Mouse (Mus musculus) adrenal gland, adult 2 months (tissue): Measurements from ENCODE around the gene Hspa1a. TPM values are rescaled to one million over a fixed set of nuclear protein-coding genes. Genes with fewer than 3 reads are reported as not detected.

Experiments
- DNase-seq: peaks from one replicate; pipeline ENCODE4 v3.0.0; 2021
- polyA plus RNA-seq: library from polyadenylated mRNA; depleted of rRNA; stranded (reverse); fragments of >200 nt; gene quantifications from 2 replicates; pipeline ENCODE4 v1.2.3, GENCODE M21; 2012
- total RNA-seq, 2 experiments: library from RNA; stranded (reverse); gene quantifications; 2 replicates each; pipeline ENCODE4 v1.2.3; 2021

The Hspa1a gene
- total and polyA plus RNA-seq, 3 experiments = 16.3 to 253 (median 55.2) TPM

DNA sequence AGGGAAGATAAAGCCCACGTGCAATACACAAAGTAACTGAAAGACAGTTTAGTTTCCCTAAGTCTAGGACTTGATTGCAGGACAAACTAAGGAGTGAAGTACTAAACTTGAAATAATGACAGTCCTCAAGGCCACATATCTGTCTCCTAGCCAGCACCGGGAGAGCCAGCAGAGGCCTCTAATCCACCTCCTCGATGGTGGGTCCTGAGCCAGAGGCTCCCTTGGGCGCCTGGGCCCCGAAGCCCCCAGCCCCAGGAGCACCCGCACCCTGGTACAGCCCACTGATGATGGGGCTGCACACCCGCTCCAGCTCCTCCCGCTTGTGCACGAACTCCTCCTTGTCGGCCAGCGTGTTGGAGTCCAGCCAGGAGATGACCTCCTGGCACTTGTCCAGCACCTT, 2.1 kb downstream of the Hspa1a start, which contains the start of gene Gm20481:
Gene Gm20481 (plus strand): TSS at position 91 of the 400 bp plus-strand sequence.
- DNase-seq = peak; percentile 64

GRCm38 (mm10) chr17:34965627-34966026, 6.3 kb downstream of the Hspa1a start:
- DNase-seq = no peak

- DNase-seq = no peak
These were observed 7.3 kb downstream of the Hspa1a start for GRCm38 (mm10) chr17:34964640-34965049.

- no peak for DNase-seq
These were observed 9.1 kb downstream of the Hspa1a start for GRCm38 (mm10) chr17:34962841-34963240.

GRCm38 (mm10) chr17:34962125-34962524, 9.8 kb downstream of the Hspa1a start:
- no peak for DNase-seq

- DNase-seq = peak; percentile 45
These were observed 11.1 kb downstream of the Hspa1a start for GRCm38 (mm10) chr17:34960702-34961493.

DNA sequence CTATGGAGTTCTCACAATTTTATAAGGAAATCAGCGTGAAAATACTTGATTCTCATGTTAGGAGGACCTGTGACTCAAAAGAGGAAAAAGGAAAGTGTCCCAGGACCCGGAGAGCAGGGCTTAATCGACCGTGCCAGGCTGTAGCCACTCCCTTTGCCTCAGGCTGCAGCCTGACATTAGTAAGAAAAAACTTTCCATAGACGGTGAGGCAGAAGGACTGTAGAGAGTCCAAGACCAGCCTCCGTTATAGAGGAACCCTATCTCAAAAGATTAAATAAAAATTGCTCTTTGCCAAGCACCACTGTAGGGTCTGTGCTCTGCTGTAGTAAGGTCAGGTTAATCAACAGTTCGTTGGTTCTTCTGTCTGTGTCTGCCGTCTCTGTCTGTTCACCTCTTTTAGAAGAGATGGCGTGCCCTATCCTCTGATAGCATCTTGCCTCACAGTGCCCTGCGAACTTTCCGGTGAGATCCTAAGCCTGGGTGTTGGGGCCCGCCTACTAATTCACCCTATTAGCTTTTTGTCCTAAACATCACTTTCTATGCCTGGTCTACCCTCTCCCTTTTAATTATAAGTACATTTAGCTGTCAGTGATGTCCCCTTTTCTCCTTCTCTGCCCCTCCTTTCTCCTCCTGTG, 12.0 kb downstream of the Hspa1a start:
- DNase-seq = peak; percentile 80

DNA sequence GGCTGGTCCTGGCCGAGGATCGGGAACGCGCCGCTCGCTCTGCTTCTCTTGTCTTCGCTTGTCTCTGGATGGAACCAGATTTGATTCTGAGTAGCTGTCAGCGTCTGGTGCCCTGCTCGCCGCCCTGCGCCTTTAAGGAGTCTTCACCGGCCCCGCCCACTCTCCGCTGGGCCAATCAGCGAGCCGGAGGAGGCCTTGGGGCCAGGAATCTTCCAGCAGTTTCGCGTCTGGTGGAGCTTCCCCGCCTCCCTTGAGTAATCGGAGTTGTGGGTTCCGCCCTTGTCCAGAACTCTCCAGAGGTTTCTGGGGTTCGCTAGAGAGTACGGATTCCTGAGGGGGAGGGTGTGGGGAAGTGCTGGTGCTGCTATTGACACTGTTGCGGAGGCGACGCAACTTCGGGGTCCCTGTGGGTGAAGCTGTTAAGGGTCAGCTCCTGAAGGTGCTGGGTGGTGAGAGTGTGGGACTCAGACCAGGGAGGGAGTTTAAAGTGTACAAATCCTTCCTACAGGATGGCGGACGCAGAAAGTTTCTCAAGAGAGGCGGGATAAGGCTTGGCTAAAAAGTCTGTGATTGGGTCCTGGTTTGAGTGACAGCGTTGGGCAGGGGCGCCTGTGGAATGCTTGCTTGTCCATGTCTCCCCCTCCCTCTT, 12.7 kb downstream of the Hspa1a start, which contains the start of gene Hspa1b:
Gene Hspa1b (minus strand): TSS at position 109 of the 649 bp plus-strand sequence.
- peak; percentile 95 for DNase-seq

- DNase-seq = peak; percentile 51
These were observed 13.2 kb downstream of the Hspa1a start for GRCm38 (mm10) chr17:34958734-34959129.

DNA sequence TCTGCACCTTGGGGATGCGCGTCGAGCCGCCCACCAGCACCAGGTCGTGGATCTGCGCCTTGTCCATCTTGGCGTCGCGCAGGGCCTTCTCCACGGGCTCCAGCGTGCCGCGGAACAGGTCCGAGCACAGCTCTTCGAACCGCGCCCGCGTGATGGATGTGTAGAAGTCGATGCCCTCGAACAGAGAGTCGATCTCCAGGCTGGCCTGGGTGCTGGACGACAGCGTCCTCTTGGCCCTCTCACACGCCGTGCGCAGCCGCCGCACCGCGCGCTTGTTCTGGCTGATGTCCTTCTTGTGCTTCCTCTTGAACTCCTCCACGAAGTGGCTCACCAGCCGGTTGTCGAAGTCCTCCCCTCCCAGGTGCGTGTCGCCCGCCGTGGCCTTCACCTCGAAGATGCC, 14.0 kb downstream of the Hspa1a start:
- peak; percentile 37 for DNase-seq

- DNase-seq = peak; percentile 49
These were observed 14.7 kb downstream of the Hspa1a start for GRCm38 (mm10) chr17:34957291-34957690.

DNA sequence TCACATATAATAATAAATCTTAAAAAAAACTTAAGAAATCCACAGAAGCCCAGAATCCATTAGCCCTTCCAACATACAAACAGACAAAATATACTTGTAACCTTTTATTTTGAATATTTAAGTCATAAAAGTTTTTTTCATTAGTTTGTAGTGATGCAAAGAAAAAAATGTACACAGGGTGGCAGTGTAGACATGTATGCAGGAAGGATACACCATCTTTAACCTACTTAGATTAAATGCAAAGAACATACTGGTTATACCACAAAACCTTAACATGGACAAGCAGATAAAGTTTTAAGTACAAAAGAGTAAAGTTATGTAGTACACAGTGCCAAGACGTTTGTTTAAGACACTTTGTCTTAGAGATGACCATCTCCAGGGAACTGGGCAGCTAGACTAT, 15.6 kb downstream of the Hspa1a start:
- no peak for DNase-seq

- no peak for DNase-seq
These were observed 16.1 kb downstream of the Hspa1a start for GRCm38 (mm10) chr17:34955884-34956283.

DNA sequence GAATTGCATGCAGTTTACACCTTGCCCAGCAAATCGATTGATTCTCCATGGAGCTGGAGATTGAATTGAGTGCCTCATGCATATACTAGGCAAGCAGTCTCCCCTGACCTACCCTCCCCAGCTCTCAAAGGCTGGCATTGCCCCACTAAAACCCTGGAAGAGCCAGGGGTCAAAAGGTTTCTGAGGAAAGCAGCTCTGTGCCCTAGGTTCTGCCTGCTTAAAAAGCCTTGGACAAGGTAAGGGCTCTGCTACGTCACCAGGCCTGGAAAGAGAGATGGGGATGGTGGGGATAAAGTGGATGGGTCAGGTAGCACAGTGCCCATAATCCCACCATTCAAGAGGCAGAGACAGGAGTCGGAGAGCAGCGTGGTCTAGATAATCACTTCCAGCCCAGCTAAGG, 17.1 kb downstream of the Hspa1a start:
- DNase-seq = no peak

DNA sequence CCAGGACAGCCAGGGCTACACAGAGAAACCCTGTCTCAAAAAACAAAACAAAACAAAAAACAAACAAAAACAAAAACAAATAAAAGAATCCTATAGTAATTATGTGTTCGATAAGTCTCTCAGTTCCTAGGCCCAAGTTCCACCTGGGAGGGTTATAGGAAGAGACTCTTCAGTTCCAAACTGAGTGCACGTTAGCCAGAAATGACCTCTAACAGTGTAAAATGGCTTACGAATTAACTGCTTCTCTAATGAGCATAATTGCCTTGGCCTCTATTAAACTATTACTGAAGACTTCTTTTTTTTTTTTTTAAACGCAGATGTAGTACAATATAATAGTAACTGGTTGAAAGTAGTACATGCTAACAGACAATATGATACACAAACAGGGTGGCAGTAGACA, 18.1 kb downstream of the Hspa1a start:
- no peak for DNase-seq

GRCm38 (mm10) chr17:34953258-34953657, 18.7 kb downstream of the Hspa1a start:
- DNase-seq = no peak

GRCm38 (mm10) chr17:34952378-34953040, 19.4 kb downstream of the Hspa1a start:
- DNase-seq = peak; percentile 77

GRCm38 (mm10) chr17:34951636-34952377, 20.1 kb downstream of the Hspa1a start:
- no peak for DNase-seq

DNA sequence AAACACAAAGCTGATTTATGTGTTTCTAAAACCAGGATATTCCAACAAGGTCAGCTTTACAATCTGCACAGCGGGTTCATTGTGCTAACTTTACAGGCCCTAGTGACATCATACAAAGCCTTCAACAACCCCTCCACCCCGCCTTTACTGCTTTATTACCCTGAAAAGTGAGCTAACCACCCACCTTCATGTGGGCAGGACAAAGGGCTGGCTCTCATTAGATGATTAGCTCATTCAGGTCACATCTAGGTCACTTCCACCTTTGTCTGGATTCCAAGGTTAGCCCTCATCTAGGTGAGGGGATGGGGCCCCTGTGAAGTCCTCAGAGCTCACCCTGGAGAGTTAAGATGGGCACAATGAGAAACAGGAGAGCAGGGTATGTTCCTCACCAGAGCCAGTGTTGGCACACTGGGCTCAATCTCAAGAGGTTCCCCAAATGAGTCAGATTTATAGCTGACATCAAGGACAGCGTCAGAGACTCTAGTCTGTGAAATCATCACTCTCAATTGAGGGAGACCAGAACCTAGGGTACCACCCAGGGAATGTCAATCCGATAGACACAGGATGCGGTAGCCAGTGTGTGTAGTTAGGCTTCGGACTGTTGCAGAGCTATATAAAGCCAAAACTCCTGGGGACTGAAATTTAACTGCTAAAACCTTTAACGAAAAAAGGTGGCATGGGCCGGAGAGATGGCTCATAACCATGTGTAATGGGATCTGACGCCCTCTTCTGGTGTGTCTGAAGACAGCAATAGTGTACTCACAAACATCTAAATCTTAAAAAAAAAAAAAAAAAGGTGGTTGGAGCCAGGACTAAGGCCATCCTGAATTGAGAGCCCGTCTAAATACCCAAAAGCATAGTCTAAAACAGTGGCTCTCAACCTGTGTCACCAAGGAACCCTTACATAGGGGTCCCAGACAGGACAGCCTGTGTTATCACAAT, 21.2 kb downstream of the Hspa1a start:
- DNase-seq = peak; percentile 57

GRCm38 (mm10) chr17:34949553-34949969, 22.4 kb downstream of the Hspa1a start:
- DNase-seq = no peak
